Mouse (Mus musculus) heart, postnatal 0 days (tissue): Measurements from ENCODE around the gene Ampd3.

ENCODE experiments used
- CTCF ChIP-seq: IDR thresholded peaks from 2 replicates; pipeline ENCODE4 v1.5.1; 2016; ENCODE audit warnings: antibody characterized with exemption, control low read depth, low read depth
- EP300 ChIP-seq: IDR thresholded peaks from 2 replicates; pipeline ENCODE4 v1.6.1; 2016; ENCODE audit warnings: antibody characterized with exemption, low read depth

- TF ChIP-seq CTCF (no peak), EP300 (no peak)
Measured at GRCm38 (mm10) chr7:110821653-110822052, 53.6 kb downstream of the Ampd3 start.
